Mouse (Mus musculus): ENCODE data around the gene Focad.

GRCm38 (mm10) chr4:88187649-88188048 is 93.2 kb downstream of the Focad start:
- TF ChIP-seq CTCF (IDR thresholded peaks at IDR 0.05; ENCODE audit: low read depth) (no peak), EP300 (optimal IDR thresholded peaks at IDR 0.05) (no peak)
